Mouse (Mus musculus) embryonic facial prominence, embryonic 10.5 days (tissue): ENCODE data around the gene 1700012B07Rik. TPM values are rescaled to one million over a fixed set of nuclear protein-coding genes. Genes with fewer than 3 reads are reported as not detected.

ENCODE experiments used
- DNase-seq: peaks from one replicate; pipeline ENCODE4 v3.0.0-alpha.2; 2017; ENCODE audit warnings: low spot score
- H3K27ac ChIP-seq: fragments of 300-500 bp; sonication (generic); replicated peaks from 2 replicates; pipeline ENCODE4 v1.5.1; 2016; ENCODE audit warnings: mild to moderate bottlenecking
- H3K27me3 ChIP-seq: fragments of 300-500 bp; sonication (generic); replicated peaks from 2 replicates; pipeline ENCODE4 v1.6.1; 2016; ENCODE audit warnings: low read depth, mild to moderate bottlenecking; ENCODE audit not compliant: poor library complexity, severe bottlenecking
- H3K36me3 ChIP-seq: fragments of 300-500 bp; sonication (generic); replicated peaks from 2 replicates; pipeline ENCODE4 v1.6.1; 2016; ENCODE audit warnings: mild to moderate bottlenecking, moderate library complexity
- H3K4me1 ChIP-seq: fragments of 300-500 bp; sonication (generic); 2 replicates; pipeline ENCODE4 v1.6.1; 2016
- H3K4me3 ChIP-seq: fragments of 300-500 bp; sonication (generic); 2 replicates; pipeline ENCODE4 v1.5.1; 2016; ENCODE audit warnings: mild to moderate bottlenecking, moderate library complexity
- H3K9me3 ChIP-seq: fragments of 300-500 bp; sonication (generic); 2 replicates; pipeline ENCODE4 v1.6.1; 2016; ENCODE audit warnings: mild to moderate bottlenecking
- WGBS: fragments of 180-500 bp; shearing (Covaris S2); methylation state at CpG from one replicate; pipeline ENCODE4 v1.1.7; 2016; 5-methylcytosine and 5-hydroxymethylcytosine counted together
- polyA plus RNA-seq: library from polyadenylated mRNA; unstranded; fragments of >200 nt; fragmentation: Nextera tagmentation; extraction: Ambion mirVana; gene quantifications from 2 replicates; pipeline ENCODE4 v1.2.1, GENCODE M21; 2016

1700012B07Rik gene
- polyA plus RNA-seq, 1 experiment from 2014 or later = not detected

- no peak for DNase-seq
- no peaks in the 10 kb centered on the region for H3K27me3 ChIP-seq
- 67% methylated on average over 5 of the region's 5 CpGs for WGBS
Measured at GRCm38 (mm10) chr11:109785392-109785791, 42.5 kb downstream of the 1700012B07Rik start.

GRCm38 (mm10) chr11:109771381-109771780, 56.5 kb downstream of the 1700012B07Rik start:
- Histone ChIP-seq H3K9me3 (no peaks in the 10 kb centered on the region), H3K27ac (no peak overlapping the region), H3K4me3 (no peak overlapping the region), H3K4me1 (no peaks in the 10 kb centered on the region), H3K27me3 (no peaks in the 10 kb centered on the region), H3K36me3 (no peaks in the 10 kb centered on the region)
- WGBS = 94% methylated on average over 1 of the region's 1 CpGs
- no peak for DNase-seq

More at GRCm38 (mm10) chr11:109785392-109785791, 42.5 kb downstream of the 1700012B07Rik start:
- no peaks in the 10 kb centered on the region for H3K9me3 ChIP-seq
- no peak overlapping the region for H3K27ac ChIP-seq
- no peaks in the 10 kb centered on the region for H3K36me3 ChIP-seq
- H3K4me3 ChIP-seq = no peak overlapping the region
- H3K4me1 ChIP-seq = no peaks in the 10 kb centered on the region

- no peak overlapping the region for H3K27ac ChIP-seq
- H3K4me3 ChIP-seq = no peak overlapping the region
- H3K36me3 ChIP-seq = no peaks in the 10 kb centered on the region
- no peaks in the 10 kb centered on the region for H3K27me3 ChIP-seq
- no peaks in the 10 kb centered on the region for H3K9me3 ChIP-seq
- 70% methylated on average over 14 of the region's 14 CpGs for WGBS
- H3K4me1 ChIP-seq = no peaks in the 10 kb centered on the region
- DNase-seq = no peak
Measured at GRCm38 (mm10) chr11:109770185-109770584, 57.7 kb downstream of the 1700012B07Rik start.

GRCm38 (mm10) chr11:109769091-109769490, 58.8 kb downstream of the 1700012B07Rik start:
- H3K4me3 ChIP-seq = no peak overlapping the region
- H3K36me3 ChIP-seq = no peaks in the 10 kb centered on the region
- H3K9me3 ChIP-seq = no peaks in the 10 kb centered on the region
- DNase-seq = no peak
- no peaks in the 10 kb centered on the region for H3K27me3 ChIP-seq
- WGBS = 79% methylated on average over 5 of the region's 5 CpGs
- H3K27ac ChIP-seq = no peak overlapping the region
- H3K4me1 ChIP-seq = no peaks in the 10 kb centered on the region

- Histone ChIP-seq H3K4me1 (no peaks in the 10 kb centered on the region), H3K27me3 (no peaks in the 10 kb centered on the region), H3K9me3 (no peaks in the 10 kb centered on the region), H3K4me3 (no peak overlapping the region), H3K27ac (no peak overlapping the region), H3K36me3 (no peaks in the 10 kb centered on the region)
- 89% methylated on average over 7 of the region's 7 CpGs for WGBS
- no peak for DNase-seq
Measured at GRCm38 (mm10) chr11:109760063-109760462, 67.8 kb downstream of the 1700012B07Rik start.

GRCm38 (mm10) chr11:109758616-109759215, 69.1 kb downstream of the 1700012B07Rik start:
- Histone ChIP-seq H3K27ac (no peak overlapping the region), H3K36me3 (no peaks in the 10 kb centered on the region)
- 83% methylated on average over 2 of the region's 2 CpGs for WGBS

GRCm38 (mm10) chr11:109754105-109754602, 73.7 kb downstream of the 1700012B07Rik start:
- Histone ChIP-seq H3K36me3 (no peaks in the 10 kb centered on the region), H3K9me3 (no peaks in the 10 kb centered on the region), H3K27me3 (no peaks in the 10 kb centered on the region), H3K4me3 (no peak overlapping the region), H3K4me1 (peaks cover 12% of the 10 kb centered on the region), H3K27ac (no peak overlapping the region)
- DNase-seq = no peak
- WGBS = 77% methylated on average over 7 of the region's 7 CpGs

More at GRCm38 (mm10) chr11:109758616-109759215, 69.1 kb downstream of the 1700012B07Rik start:
- Histone ChIP-seq H3K27me3 (no peaks in the 10 kb centered on the region), H3K4me3 (no peak overlapping the region), H3K4me1 (no peaks in the 10 kb centered on the region), H3K9me3 (no peaks in the 10 kb centered on the region)
- no peak for DNase-seq

- Histone ChIP-seq H3K4me1 (peaks cover 12% of the 10 kb centered on the region), H3K9me3 (no peaks in the 10 kb centered on the region), H3K4me3 (no peak overlapping the region), H3K27ac (no peak overlapping the region), H3K27me3 (no peaks in the 10 kb centered on the region), H3K36me3 (no peaks in the 10 kb centered on the region)
- WGBS = 44% methylated on average over 12 of the region's 12 CpGs
- DNase-seq = peak; percentile 13
Measured at GRCm38 (mm10) chr11:109751636-109752603, 75.9 kb downstream of the 1700012B07Rik start.

- Histone ChIP-seq H3K27ac (no peak overlapping the region), H3K4me1 (no peaks in the 10 kb centered on the region; the same call in 1 of the 2 replicates), H3K9me3 (no peaks in the 10 kb centered on the region), H3K4me3 (no peak overlapping the region), H3K36me3 (no peaks in the 10 kb centered on the region), H3K27me3 (no peaks in the 10 kb centered on the region)
- WGBS = 82% methylated on average over 4 of the region's 4 CpGs
- DNase-seq = no peak
Measured at GRCm38 (mm10) chr11:109745210-109745609, 82.6 kb downstream of the 1700012B07Rik start.

GRCm38 (mm10) chr11:109737967-109738366, 89.9 kb downstream of the 1700012B07Rik start:
- Histone ChIP-seq H3K9me3 (no peaks in the 10 kb centered on the region; the same call in 1 of the 2 replicates), H3K27ac (no peak overlapping the region), H3K4me1 (peaks cover 13% of the 10 kb centered on the region; the same call in 1 of the 2 replicates), H3K27me3 (no peaks in the 10 kb centered on the region), H3K36me3 (no peaks in the 10 kb centered on the region), H3K4me3 (no peak overlapping the region)
- 65% methylated on average over 3 of the region's 3 CpGs for WGBS
- DNase-seq = no peak
